Mouse (Mus musculus): ENCODE measurements at regions not wholly inside any gene's neighbourhood (a gene's known extent, or its start where the extent isn't known, plus 50 kb on each side); places are given as distances from the start of the nearest gene placed in this dataset.

DNA sequence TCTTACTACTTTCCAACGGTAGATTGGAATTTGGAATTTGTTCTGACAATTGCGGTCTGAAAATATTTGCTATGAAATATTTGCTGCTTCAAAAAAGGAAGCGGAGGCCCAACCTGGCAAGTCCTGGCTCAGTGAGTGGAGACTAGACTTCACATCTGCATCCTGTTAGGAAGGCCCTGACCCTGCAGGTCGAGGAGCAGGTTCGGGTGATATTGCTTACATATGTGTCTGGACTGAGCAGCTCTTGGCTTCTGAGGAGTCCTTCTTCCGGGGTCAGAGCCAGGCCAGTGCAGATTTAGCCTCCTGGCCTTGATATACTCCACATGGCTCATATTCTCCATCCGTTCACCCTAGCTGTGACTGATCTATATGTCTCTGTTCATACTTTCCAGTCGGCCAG, 1026.6 kb downstream of the Bcl11a start:
- H3K4me2 ChIP-seq, result no peak overlapping the region
- no peak overlapping the region for H3K9ac ChIP-seq (ENCODE audit: low read depth, low read length)
- ATAC-seq (replicated peaks; ENCODE audit: insufficient number of reproducible peaks, low FRiP score, low TSS enrichment), result no peak
- no peaks in the 10 kb centered on the region for H3K9me3 ChIP-seq (replicated peaks; ENCODE audit: control insufficient read depth, low read length)
- H3K27ac ChIP-seq (ENCODE audit: low read depth, low read length), result no peak overlapping the region
- H3K4me3 ChIP-seq (ENCODE audit: low read depth, low read length), result no peak overlapping the region
- 65% methylated on average over 8 of the region's 8 CpGs for WGBS (ENCODE audit: insufficient replicate concordance)
- H3K36me3 ChIP-seq (ENCODE audit: control insufficient read depth, insufficient read depth, low read length), result no peaks in the 10 kb centered on the region
- no peaks in the 10 kb centered on the region for H3K4me1 ChIP-seq (ENCODE audit: control insufficient read depth, insufficient read depth, low read length)
- no peaks in the 10 kb centered on the region for H3K27me3 ChIP-seq (ENCODE audit: control insufficient read depth, insufficient read depth, low read length)

DNA sequence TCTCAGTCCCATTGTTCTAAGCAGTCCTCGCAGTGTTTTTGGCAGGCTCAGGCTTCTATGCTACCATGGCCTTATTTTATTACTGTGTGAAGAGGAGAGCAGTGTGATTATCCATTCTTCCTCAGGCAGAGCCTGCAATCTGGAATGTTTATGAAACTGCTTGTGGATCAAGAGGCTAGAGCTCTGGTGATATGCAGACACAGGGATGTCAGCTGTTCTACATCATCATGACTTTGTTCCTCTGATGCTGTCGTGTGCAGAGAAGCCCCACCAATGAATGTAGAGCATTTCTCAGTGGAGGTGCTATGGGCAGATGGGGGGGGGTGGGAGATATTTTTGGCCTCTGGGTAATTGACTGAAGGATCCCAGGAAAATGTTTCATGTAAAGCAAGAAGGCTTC, 1046.6 kb downstream of the Bcl11a start:
- no peak for ATAC-seq (replicated peaks; ENCODE audit: insufficient number of reproducible peaks, low FRiP score, low TSS enrichment)
- H3K9ac ChIP-seq (ENCODE audit: low read depth, low read length), result no peak overlapping the region
- no peak overlapping the region for H3K27ac ChIP-seq (ENCODE audit: low read depth, low read length)
- H3K9me3 ChIP-seq (replicated peaks; ENCODE audit: control insufficient read depth, low read length), result no peaks in the 10 kb centered on the region
- H3K27me3 ChIP-seq (ENCODE audit: control insufficient read depth, insufficient read depth, low read length), result no peaks in the 10 kb centered on the region
- H3K4me3 ChIP-seq (ENCODE audit: low read depth, low read length), result no peak overlapping the region
- H3K36me3 ChIP-seq (ENCODE audit: control insufficient read depth, insufficient read depth, low read length), result no peaks in the 10 kb centered on the region
- WGBS (ENCODE audit: insufficient replicate concordance), result 43% methylated on average over 2 of the region's 2 CpGs
- no peak overlapping the region for H3K4me2 ChIP-seq
- no peaks in the 10 kb centered on the region for H3K4me1 ChIP-seq (ENCODE audit: control insufficient read depth, insufficient read depth, low read length)

DNA sequence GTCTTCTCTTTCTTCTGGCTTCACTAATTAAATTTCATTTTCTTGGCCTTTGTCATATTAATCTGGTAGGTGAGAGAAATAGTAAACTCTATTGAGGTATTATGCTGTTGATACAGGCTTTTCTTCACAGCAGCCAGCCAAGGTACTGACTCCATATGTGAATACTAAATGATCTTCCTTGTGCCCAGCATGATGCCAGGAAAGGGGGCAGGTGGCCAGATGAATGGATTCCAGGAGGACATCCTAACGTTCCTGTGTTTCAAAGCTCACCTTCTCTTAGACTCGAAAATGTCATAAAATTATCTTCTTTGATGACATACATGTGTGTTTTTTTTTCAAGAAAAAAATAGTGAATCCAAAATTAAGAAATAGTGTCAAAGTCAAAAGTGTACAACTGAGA, 1064.4 kb downstream of the Bcl11a start:
- H3K4me3 ChIP-seq (ENCODE audit: low read depth, low read length), result no peak overlapping the region
- no peaks in the 10 kb centered on the region for H3K9me3 ChIP-seq (replicated peaks; ENCODE audit: control insufficient read depth, low read length)
- no peak overlapping the region for H3K4me2 ChIP-seq
- H3K27ac ChIP-seq (ENCODE audit: low read depth, low read length), result no peak overlapping the region
- H3K36me3 ChIP-seq (ENCODE audit: control insufficient read depth, insufficient read depth, low read length), result no peaks in the 10 kb centered on the region
- no peaks in the 10 kb centered on the region for H3K4me1 ChIP-seq (ENCODE audit: control insufficient read depth, insufficient read depth, low read length)
- WGBS (ENCODE audit: insufficient replicate concordance), result 58% methylated on average over 2 of the region's 2 CpGs
- no peaks in the 10 kb centered on the region for H3K27me3 ChIP-seq (ENCODE audit: control insufficient read depth, insufficient read depth, low read length)
- H3K9ac ChIP-seq (ENCODE audit: low read depth, low read length), result no peak overlapping the region
- ATAC-seq (replicated peaks; ENCODE audit: insufficient number of reproducible peaks, low FRiP score, low TSS enrichment), result no peak

DNA sequence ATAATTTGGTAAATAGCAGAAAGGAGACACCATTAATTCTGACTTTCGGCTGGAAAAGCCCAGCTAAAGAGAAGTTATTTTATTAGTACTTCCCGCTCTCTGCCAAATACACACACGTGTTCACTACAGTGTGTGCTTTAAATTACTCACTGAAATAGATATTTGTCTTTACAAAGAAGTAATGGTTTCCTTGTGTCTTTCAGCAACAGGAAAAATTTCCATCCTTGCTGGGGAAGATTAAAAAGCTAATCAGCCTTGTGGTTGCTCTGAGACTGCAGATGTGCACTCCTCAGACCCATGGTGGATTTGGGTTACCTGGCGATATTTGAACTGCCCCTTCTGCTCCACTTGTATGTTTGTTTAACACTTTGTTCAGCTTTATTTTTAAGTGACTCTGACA, 1065.0 kb downstream of the Bcl11a start:
- no peak for ATAC-seq (replicated peaks; ENCODE audit: insufficient number of reproducible peaks, low FRiP score, low TSS enrichment)
- H3K36me3 ChIP-seq (ENCODE audit: control insufficient read depth, insufficient read depth, low read length), result no peaks in the 10 kb centered on the region
- no peaks in the 10 kb centered on the region for H3K9me3 ChIP-seq (replicated peaks; ENCODE audit: control insufficient read depth, low read length)
- no peak overlapping the region for H3K4me3 ChIP-seq (ENCODE audit: low read depth, low read length)
- H3K4me2 ChIP-seq, result no peak overlapping the region
- WGBS (ENCODE audit: insufficient replicate concordance), result 74% methylated on average over 4 of the region's 4 CpGs
- H3K27ac ChIP-seq (ENCODE audit: low read depth, low read length), result no peak overlapping the region
- H3K27me3 ChIP-seq (ENCODE audit: control insufficient read depth, insufficient read depth, low read length), result no peaks in the 10 kb centered on the region
- H3K4me1 ChIP-seq (ENCODE audit: control insufficient read depth, insufficient read depth, low read length), result no peaks in the 10 kb centered on the region
- H3K9ac ChIP-seq (ENCODE audit: low read depth, low read length), result no peak overlapping the region

DNA sequence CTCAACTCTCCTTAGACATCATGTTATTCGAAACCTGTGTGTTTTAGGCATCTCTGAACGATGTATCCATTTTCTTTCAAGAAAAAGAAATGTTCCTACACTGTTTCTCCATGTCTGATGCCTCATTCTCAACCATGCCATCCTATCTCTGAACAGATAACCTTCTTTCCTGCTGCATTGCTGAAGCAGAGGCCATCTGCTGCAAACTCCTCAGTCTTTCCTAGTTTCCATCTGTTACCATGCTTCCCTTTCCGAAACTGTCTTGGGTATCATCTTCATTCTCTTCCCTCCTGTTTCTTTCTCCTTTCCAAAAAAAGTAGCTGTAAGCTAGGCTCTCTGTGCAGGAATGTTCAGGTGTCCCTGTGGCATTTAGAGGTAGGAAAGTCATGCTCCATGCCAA, 1063.3 kb downstream of the 5730522E02Rik start:
- Histone ChIP-seq H3K27me3 (ENCODE audit: control insufficient read depth, insufficient read depth, low read length) (no peaks in the 10 kb centered on the region), H3K4me2 (no peak overlapping the region), H3K4me3 (ENCODE audit: low read depth, low read length) (no peak overlapping the region), H3K4me1 (ENCODE audit: control insufficient read depth, insufficient read depth, low read length) (no peaks in the 10 kb centered on the region), H3K9me3 (replicated peaks; ENCODE audit: control insufficient read depth, low read length) (no peaks in the 10 kb centered on the region), H3K36me3 (ENCODE audit: control insufficient read depth, insufficient read depth, low read length) (no peaks in the 10 kb centered on the region), H3K27ac (ENCODE audit: low read depth, low read length) (no peak overlapping the region), H3K9ac (ENCODE audit: low read depth, low read length) (no peak overlapping the region)
- 65% methylated on average over 3 of the region's 3 CpGs for WGBS (ENCODE audit: insufficient replicate concordance)
- ATAC-seq (replicated peaks; ENCODE audit: insufficient number of reproducible peaks, low FRiP score, low TSS enrichment), result no peak

DNA sequence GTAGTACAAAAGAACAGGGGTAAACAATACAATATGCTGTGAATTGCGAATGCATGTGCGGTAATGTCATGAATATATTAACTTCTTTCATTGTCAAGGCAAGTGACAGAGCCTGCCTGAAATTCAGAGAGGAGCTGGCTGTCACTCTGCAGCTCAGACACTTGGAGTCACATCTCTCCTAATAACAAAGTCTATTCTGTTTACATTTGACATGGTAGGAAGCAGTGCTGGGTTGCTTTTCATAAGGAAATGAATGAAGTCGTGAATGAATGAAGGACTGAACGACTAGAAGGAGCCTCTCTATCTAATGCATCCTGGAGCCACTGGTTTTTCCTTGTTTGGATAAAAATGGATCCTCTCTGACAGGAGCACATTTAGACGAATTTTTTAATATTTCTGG, 1053.9 kb downstream of the 5730522E02Rik start:
- Histone ChIP-seq H3K36me3 (ENCODE audit: control insufficient read depth, insufficient read depth, low read length) (no peaks in the 10 kb centered on the region), H3K27ac (ENCODE audit: low read depth, low read length) (no peak overlapping the region), H3K4me3 (ENCODE audit: low read depth, low read length) (no peak overlapping the region; the same call in 1 of the 2 replicates), H3K9me3 (replicated peaks; ENCODE audit: control insufficient read depth, low read length) (no peaks in the 10 kb centered on the region), H3K4me2 (peak overlapping the region; percentile 52), H3K27me3 (ENCODE audit: control insufficient read depth, insufficient read depth, low read length) (no peaks in the 10 kb centered on the region), H3K4me1 (ENCODE audit: control insufficient read depth, insufficient read depth, low read length) (no peaks in the 10 kb centered on the region), H3K9ac (ENCODE audit: low read depth, low read length) (no peak overlapping the region)
- ATAC-seq (replicated peaks; ENCODE audit: insufficient number of reproducible peaks, low FRiP score, low TSS enrichment), result no peak
- 29% methylated on average over 5 of the region's 5 CpGs for WGBS (ENCODE audit: insufficient replicate concordance)

DNA sequence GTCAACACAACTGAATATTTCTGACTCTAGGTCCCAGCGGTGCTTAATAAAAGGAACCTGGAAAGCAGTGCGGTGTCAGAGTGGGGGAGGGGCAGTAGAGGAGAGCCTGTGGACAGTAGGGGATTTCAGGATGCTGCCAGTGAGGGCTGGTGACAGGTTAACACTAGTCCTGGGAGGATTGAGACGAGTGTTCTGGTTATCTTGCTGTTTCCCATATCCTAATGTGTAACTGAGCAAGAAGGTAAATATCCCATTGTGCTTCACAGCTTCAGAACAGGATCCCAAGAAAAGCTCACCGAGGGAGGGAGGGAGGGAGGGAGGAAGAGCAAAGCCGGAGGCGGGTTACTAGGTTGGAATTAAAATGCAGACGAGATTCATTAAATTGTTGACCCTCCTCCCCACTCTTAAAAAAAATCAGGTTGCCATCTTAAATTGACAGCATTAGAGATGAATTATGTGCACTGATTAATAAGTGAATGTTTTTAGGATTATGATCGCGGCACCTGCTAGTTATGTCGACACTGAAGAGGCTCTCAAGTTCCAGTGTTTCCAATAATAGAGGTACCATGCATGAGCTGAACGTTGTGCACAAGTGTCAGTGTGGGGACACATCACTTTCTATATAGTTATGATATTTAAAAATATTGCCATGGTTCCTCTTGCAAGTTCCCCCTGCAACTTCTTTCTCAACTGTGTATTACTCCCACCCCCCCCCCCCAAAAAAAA, 1053.3 kb downstream of the 5730522E02Rik start:
- Histone ChIP-seq H3K4me1 (ENCODE audit: control insufficient read depth, insufficient read depth, low read length) (no peaks in the 10 kb centered on the region), H3K36me3 (ENCODE audit: control insufficient read depth, insufficient read depth, low read length) (no peaks in the 10 kb centered on the region), H3K9ac (ENCODE audit: low read depth, low read length) (no peak overlapping the region), H3K9me3 (replicated peaks; ENCODE audit: control insufficient read depth, low read length) (no peaks in the 10 kb centered on the region), H3K27me3 (ENCODE audit: control insufficient read depth, insufficient read depth, low read length) (no peaks in the 10 kb centered on the region), H3K4me3 (ENCODE audit: low read depth, low read length) (peak overlapping the region; percentile 32), H3K4me2 (peak overlapping the region; percentile 52), H3K27ac (ENCODE audit: low read depth, low read length) (no peak overlapping the region)
- no peak for ATAC-seq (replicated peaks; ENCODE audit: insufficient number of reproducible peaks, low FRiP score, low TSS enrichment)
- WGBS (ENCODE audit: insufficient replicate concordance), result 25% methylated on average over 11 of the region's 11 CpGs

DNA sequence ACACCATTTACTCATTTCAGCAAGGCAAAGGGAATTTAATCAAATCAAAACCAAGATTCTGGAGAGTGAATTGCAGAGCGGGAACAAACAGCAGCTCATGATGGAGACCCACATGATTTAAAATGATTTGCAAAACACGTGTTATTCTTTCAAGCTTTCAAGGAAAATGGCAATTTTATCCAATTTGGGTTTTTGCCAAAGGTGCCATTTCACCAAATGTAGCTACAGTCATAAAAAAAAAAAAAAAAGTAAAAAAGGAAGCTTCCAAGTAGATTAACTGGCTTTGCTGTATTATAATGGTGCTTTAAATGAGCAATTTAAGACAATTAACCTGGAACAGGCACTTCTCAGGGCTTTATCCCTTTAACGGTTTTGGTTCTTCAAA, 1052.7 kb downstream of the 5730522E02Rik start:
- ATAC-seq (replicated peaks; ENCODE audit: insufficient number of reproducible peaks, low FRiP score, low TSS enrichment), result no peak

DNA sequence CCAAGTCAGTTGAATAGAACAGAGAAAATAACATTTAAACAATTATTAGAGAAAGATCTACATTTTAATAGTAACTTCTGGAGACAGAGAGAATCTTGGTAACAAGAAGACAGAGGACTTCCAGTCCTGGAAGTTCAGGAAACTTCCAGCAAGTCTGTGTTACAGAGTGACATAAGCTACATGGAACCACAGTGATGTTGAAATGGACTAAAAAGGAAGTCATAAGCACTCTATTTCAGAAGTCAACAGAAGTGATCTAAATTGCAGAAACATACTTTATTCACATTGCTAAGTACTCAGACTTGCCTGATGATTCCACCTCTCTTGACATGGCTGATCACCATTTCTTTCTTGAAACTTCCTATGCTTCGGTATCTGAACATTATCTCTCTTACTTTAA, 1051.7 kb downstream of the 5730522E02Rik start:
- Histone ChIP-seq H3K4me3 (ENCODE audit: low read depth, low read length) (no peak overlapping the region), H3K36me3 (ENCODE audit: control insufficient read depth, insufficient read depth, low read length) (no peaks in the 10 kb centered on the region), H3K4me2 (no peak overlapping the region), H3K27ac (ENCODE audit: low read depth, low read length) (no peak overlapping the region), H3K27me3 (ENCODE audit: control insufficient read depth, insufficient read depth, low read length) (no peaks in the 10 kb centered on the region), H3K9ac (ENCODE audit: low read depth, low read length) (no peak overlapping the region), H3K9me3 (replicated peaks; ENCODE audit: control insufficient read depth, low read length) (no peaks in the 10 kb centered on the region), H3K4me1 (ENCODE audit: control insufficient read depth, insufficient read depth, low read length) (no peaks in the 10 kb centered on the region)
- WGBS (ENCODE audit: insufficient replicate concordance), result 88% methylated on average over 1 of the region's 1 CpGs
- no peak for ATAC-seq (replicated peaks; ENCODE audit: insufficient number of reproducible peaks, low FRiP score, low TSS enrichment)

More for the DNA sequence above, 1052.7 kb downstream of the 5730522E02Rik start:
- Histone ChIP-seq H3K4me1 (ENCODE audit: control insufficient read depth, insufficient read depth, low read length) (no peaks in the 10 kb centered on the region), H3K4me2 (no peak overlapping the region), H3K9me3 (replicated peaks; ENCODE audit: control insufficient read depth, low read length) (no peaks in the 10 kb centered on the region), H3K36me3 (ENCODE audit: control insufficient read depth, insufficient read depth, low read length) (no peaks in the 10 kb centered on the region), H3K9ac (ENCODE audit: low read depth, low read length) (no peak overlapping the region), H3K27ac (ENCODE audit: low read depth, low read length) (no peak overlapping the region), H3K27me3 (ENCODE audit: control insufficient read depth, insufficient read depth, low read length) (no peaks in the 10 kb centered on the region), H3K4me3 (ENCODE audit: low read depth, low read length) (no peak overlapping the region)
- WGBS (ENCODE audit: insufficient replicate concordance), result 71% methylated on average over 3 of the region's 3 CpGs
